Mouse (Mus musculus) liver, embryonic 14.5 days (tissue): ENCODE data around the gene Sirt4. TPM values are rescaled to one million over a fixed set of nuclear protein-coding genes. Genes with fewer than 3 reads are reported as not detected.
"Not testable (repeated sequence)": the region's sequence is repeated elsewhere in the genome, so short reads cannot be mapped to it uniquely, and the experiment has no call there.

ENCODE experiments used
- ATAC-seq: fragments of 200-750 bp; cut with Nextera tagmentation; 2 replicates; pipeline ENCODE4 v1.8.0; 2017; ENCODE audit warnings: moderate number of reproducible peaks, mild to moderate bottlenecking, moderate library complexity; ENCODE audit not compliant: insufficient read depth
- DNase-seq, 3 experiments: peaks; one replicate each; pipeline ENCODE4 v3.0.0-alpha.2; 2012 to 2013; ENCODE audit warnings: low read depth in 3 of 3, low spot score in 3 of 3
- H3K27ac ChIP-seq: fragments of 300-500 bp; sonication (generic); 2 replicates; pipeline ENCODE4 v1.5.1; 2014; ENCODE audit warnings: moderate library complexity, mild to moderate bottlenecking, control low read depth, inconsistent platforms
- H3K27me3 ChIP-seq: fragments of 300-500 bp; sonication (generic); 2 replicates; pipeline ENCODE4 v1.6.1; 2014; ENCODE audit warnings: mild to moderate bottlenecking, low read length, moderate library complexity; ENCODE audit not compliant: control insufficient read depth, insufficient read depth
- H3K36me3 ChIP-seq: fragments of 300-500 bp; sonication (generic); replicated peaks from 2 replicates; pipeline ENCODE4 v1.6.1; 2014; ENCODE audit warnings: low read depth; ENCODE audit not compliant: control insufficient read depth, insufficient read depth
- H3K4me1 ChIP-seq, 2 experiments: fragments of 200-500 bp in 1 of 2; fragments of 300-500 bp in 1 of 2; sonication (generic) in 1 of 2; replicated peaks; 2 replicates each; pipeline ENCODE4 v1.6.1; 2012 to 2014; ENCODE audit warnings: antibody characterized with exemption in 1 of 2, inconsistent platforms in 1 of 2, low read length in 1 of 2; ENCODE audit not compliant: control insufficient read depth in 2 of 2, insufficient read depth in 2 of 2
- H3K4me2 ChIP-seq: fragments of 300-500 bp; sonication (generic); 2 replicates; pipeline ENCODE4 v1.6.1; 2014; ENCODE audit warnings: low read depth, mild to moderate bottlenecking, control low read depth, moderate library complexity
- H3K4me3 ChIP-seq, 2 experiments: fragments of 200-500 bp in 1 of 2; fragments of 300-500 bp in 1 of 2; sonication (generic) in 1 of 2; 2 replicates each; pipeline ENCODE4 v1.5.1; 2012 to 2014; ENCODE audit warnings: low read depth in 2 of 2, low read length in 2 of 2, mild to moderate bottlenecking in 2 of 2, control low read depth in 1 of 2, inconsistent platforms in 1 of 2, moderate library complexity in 1 of 2; ENCODE audit not compliant: insufficient read depth in 1 of 2
- H3K9ac ChIP-seq: fragments of 300-500 bp; sonication (generic); replicated peaks from 2 replicates; pipeline ENCODE4 v1.6.1; 2014; ENCODE audit warnings: mild to moderate bottlenecking, control low read depth, moderate library complexity
- H3K9me3 ChIP-seq: fragments of 300-500 bp; sonication (generic); 2 replicates; pipeline ENCODE4 v1.6.1; 2016; ENCODE audit warnings: low read length, mixed read lengths; ENCODE audit not compliant: control insufficient read depth
- CTCF ChIP-seq: IDR thresholded peaks from 2 replicates; pipeline ENCODE4 v1.5.1; 2016; ENCODE audit warnings: antibody characterized with exemption, low read depth, control low read depth
- EP300 ChIP-seq: IDR thresholded peaks from 2 replicates; pipeline ENCODE4 v1.6.1; 2016; ENCODE audit warnings: antibody characterized with exemption, low read depth
- WGBS: fragments of 180-500 bp; shearing (Covaris S2); extraction: QIAGEN DNeasy Blood & Tissue Kit; methylation state at CpG from one replicate; pipeline ENCODE4 v1.1.7; 2014; ENCODE audit not compliant: insufficient replicate concordance; 5-methylcytosine and 5-hydroxymethylcytosine counted together
- polyA plus RNA-seq, 2 experiments: library from polyadenylated mRNA; depleted of rRNA in 1 of 2; stranded (reverse) in 1 of 2; unstranded in 1 of 2; fragments of >200 nt; fragmentation: Nextera tagmentation in 1 of 2; extraction: Ambion mirVana in 1 of 2; gene quantifications; 2 replicates each; pipeline versions ENCODE4 v1.2.1 to v1.2.3; 2012 to 2014

Gene Sirt4
- polyA plus RNA-seq, 2 experiments: 3.9 to 8.4 TPM

DNA sequence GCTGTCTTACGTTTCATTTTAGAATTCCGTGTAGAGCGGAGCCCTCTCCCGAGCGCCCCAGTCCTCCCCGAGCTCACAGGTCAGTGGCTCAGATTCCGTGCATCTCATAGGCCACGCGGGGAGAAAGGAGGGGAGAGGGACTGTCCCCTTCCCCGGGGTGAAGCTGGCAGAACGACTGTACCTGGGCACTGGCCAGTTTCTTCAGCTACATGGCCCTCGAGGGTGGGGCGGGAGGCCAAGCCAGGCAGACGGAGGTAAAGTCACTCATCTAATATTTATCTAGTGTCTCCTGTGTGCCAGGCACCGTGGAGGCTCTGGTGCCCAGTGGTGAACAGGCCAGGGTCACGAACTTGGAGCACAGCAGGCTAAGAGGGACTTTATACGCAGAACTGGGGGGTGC is 37.4 kb downstream of the Sirt4 start:
- H3K9ac ChIP-seq: no peak overlapping the region
- H3K36me3 ChIP-seq: no peaks in the 10 kb centered on the region
- H3K27ac ChIP-seq: no peak overlapping the region
- H3K4me2 ChIP-seq: no peak overlapping the region
- H3K4me3 ChIP-seq: no peak overlapping the region
- H3K9me3 ChIP-seq: no peaks in the 10 kb centered on the region
- TF ChIP-seq CTCF (no peak), EP300 (no peak)
- DNase-seq (no peak), ATAC-seq (no peak)
- H3K27me3 ChIP-seq: no peaks in the 10 kb centered on the region
- no peaks in the 10 kb centered on the region for H3K4me1 ChIP-seq
- WGBS: 77% methylated on average over 17 of the region's 17 CpGs

DNA sequence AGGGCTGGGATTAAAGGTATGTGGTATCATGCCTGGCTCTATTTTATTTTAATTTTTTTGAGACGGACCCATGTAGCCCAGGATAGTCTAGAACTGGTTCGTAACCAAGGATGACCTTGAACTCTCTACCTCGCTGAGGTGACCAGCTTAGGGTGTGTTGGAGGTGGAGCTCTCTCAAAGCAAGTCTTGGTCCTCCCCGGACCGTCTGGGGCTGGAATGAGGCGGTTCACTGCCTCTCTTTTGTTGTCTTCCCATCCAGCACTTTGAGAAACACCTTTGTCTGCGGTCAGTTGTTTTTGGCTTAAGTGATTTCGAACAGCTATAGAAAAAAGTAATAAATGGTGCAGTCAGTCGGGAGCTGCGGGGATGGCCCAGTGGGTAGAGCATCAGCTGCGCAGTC is 40.4 kb downstream of the Sirt4 start:
- no peaks in the 10 kb centered on the region for H3K27me3 ChIP-seq
- DNase-seq: no peak
- no peak for ATAC-seq
- H3K4me1 ChIP-seq: no peaks in the 10 kb centered on the region
- 76% methylated on average over 11 of the region's 11 CpGs for WGBS
- no peak overlapping the region for H3K4me2 ChIP-seq
- no peaks in the 10 kb centered on the region for H3K9me3 ChIP-seq
- no peaks in the 10 kb centered on the region for H3K36me3 ChIP-seq
- no peak overlapping the region for H3K9ac ChIP-seq
- no peak overlapping the region for H3K4me3 ChIP-seq
- no peak overlapping the region for H3K27ac ChIP-seq
- TF ChIP-seq CTCF (no peak), EP300 (no peak)

DNA sequence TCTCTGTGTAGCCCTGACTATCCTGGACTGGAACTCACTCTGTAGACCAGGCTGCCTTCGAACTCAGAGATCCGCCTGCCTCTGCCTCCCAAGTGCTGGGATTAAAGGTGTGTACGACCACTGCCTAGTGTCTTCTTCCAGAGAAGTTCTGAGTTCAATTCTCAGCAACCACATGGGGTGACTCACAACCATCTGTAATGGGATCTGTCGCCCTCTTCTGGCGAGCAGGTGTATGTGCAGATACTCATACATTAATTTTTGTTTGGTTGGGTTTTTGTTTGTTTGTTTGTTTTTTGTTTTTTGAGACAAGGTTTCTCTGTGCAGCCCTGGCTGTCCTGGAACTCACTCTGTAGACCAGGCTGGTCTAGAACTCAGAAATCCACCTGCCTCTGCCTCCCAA is 41.9 kb downstream of the Sirt4 start:
- H3K27ac ChIP-seq, DNase-seq, H3K4me1 ChIP-seq, H3K9ac ChIP-seq, H3K4me3 ChIP-seq, H3K4me2 ChIP-seq, H3K9me3 ChIP-seq, ATAC-seq, H3K36me3 ChIP-seq, H3K27me3 ChIP-seq: not testable (repeated sequence)
- peak; percentile 81 for TF ChIP-seq CTCF
- WGBS: 36% methylated on average over 5 of the region's 5 CpGs

DNA sequence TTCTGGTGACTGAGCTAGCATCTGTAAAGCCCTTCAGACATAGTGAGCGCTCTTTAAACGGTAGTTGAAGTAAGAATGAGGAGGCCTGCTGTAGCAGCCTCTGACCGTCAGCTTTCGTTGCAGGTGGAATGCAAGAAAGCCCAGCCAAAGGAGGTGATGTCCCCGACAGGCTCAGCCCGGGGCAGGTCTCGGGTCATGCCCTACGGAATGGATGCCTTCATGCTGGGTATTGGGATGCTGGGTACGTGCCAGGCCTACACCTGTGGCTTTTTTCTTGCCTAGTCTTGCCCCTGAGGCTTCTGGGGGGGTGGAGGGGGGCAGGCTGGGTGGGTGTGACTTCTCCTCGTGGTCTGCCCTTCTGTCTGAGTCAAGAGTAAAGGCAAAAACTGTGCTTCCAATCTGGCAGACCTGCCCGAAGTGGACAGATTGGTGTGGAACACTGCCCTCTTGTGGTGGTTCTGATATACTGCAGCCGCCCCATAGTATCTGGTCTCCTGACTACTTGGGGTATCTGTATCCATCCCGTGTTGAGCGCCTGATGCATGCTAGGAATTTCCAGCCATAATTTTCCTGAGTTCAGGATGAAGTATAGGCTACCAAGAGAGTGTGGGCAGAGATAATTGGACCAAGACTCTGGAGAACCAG is 43.2 kb downstream of the Sirt4 start:
- no peaks in the 10 kb centered on the region for H3K4me1 ChIP-seq
- peak; percentile 30 to 40 (median 33) for DNase-seq
- H3K36me3 ChIP-seq: no peaks in the 10 kb centered on the region
- H3K9ac ChIP-seq: no peak overlapping the region
- no peak overlapping the region for H3K4me3 ChIP-seq
- WGBS: 42% methylated on average over 14 of the region's 14 CpGs
- no peak for TF ChIP-seq EP300
- peak; percentile 90 for TF ChIP-seq CTCF
- no peak overlapping the region for H3K4me2 ChIP-seq
- H3K27me3 ChIP-seq: peaks cover 7% of the 10 kb centered on the region
- H3K27ac ChIP-seq: no peak overlapping the region
- no peak for ATAC-seq
- H3K9me3 ChIP-seq: no peaks in the 10 kb centered on the region

DNA sequence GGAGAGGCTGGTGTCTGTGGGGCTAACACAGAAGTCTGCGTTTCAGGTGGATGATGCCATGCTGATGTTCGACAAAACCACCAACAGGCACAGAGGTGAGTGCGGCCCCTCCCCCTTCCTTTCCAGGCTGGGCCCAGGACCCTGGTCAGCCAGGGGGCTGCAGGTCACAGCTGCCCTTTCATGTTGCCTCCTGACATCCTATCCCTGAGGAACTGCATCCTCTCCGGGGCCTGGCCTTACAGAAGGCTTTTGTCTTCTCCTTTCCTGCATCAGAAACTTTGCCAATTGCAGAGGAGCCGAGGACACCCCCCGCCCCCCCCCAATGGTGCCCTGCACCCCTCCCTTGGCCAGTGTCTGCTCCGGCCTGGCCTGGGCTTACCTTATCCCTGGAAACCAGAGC is 45.9 kb downstream of the Sirt4 start:
- no peak overlapping the region for H3K4me2 ChIP-seq
- TF ChIP-seq EP300: no peak
- TF ChIP-seq CTCF: no peak
- H3K9ac ChIP-seq: no peak overlapping the region
- no peak overlapping the region for H3K4me3 ChIP-seq
- no peak for DNase-seq
- 56% methylated on average over 7 of the region's 7 CpGs for WGBS
- H3K36me3 ChIP-seq: no peaks in the 10 kb centered on the region
- no peaks in the 10 kb centered on the region for H3K4me1 ChIP-seq
- H3K27ac ChIP-seq: no peak overlapping the region
- ATAC-seq: no peak
- H3K9me3 ChIP-seq: no peaks in the 10 kb centered on the region
- H3K27me3 ChIP-seq: peaks cover 13% of the 10 kb centered on the region
